Mouse (Mus musculus) intestine, embryonic 14.5 days (tissue): ENCODE data around the gene Pim1. TPM values are rescaled to one million over a fixed set of nuclear protein-coding genes. Genes with fewer than 3 reads are reported as not detected.

ENCODE experiments used
- ATAC-seq: fragments of 200-750 bp; cut with Nextera tagmentation; replicated peaks from 2 replicates; pipeline ENCODE4 v1.8.0; 2017; ENCODE audit warnings: low read depth, moderate number of reproducible peaks, moderate TSS enrichment, moderate library complexity; ENCODE audit not compliant: low FRiP score, low TSS enrichment
- DNase-seq: peaks from one replicate; pipeline ENCODE4 v3.0.0-alpha.2; 2018; ENCODE audit warnings: low spot score
- H3K27ac ChIP-seq: fragments of 300-500 bp; sonication (generic); 2 replicates; pipeline ENCODE4 v1.5.1; 2014; ENCODE audit warnings: low read depth, mild to moderate bottlenecking, control low read depth
- H3K27me3 ChIP-seq: fragments of 300-500 bp; sonication (generic); replicated peaks from 2 replicates; pipeline ENCODE4 v1.6.1; 2014; ENCODE audit warnings: low read length, control low read depth; ENCODE audit not compliant: control insufficient read depth, insufficient read depth
- H3K36me3 ChIP-seq: fragments of 300-500 bp; sonication (generic); 2 replicates; pipeline ENCODE4 v1.6.1; 2014; ENCODE audit warnings: low read length, control low read depth; ENCODE audit not compliant: control insufficient read depth, insufficient read depth
- H3K4me1 ChIP-seq: fragments of 300-500 bp; sonication (generic); replicated peaks from 2 replicates; pipeline ENCODE4 v1.6.1; 2014; ENCODE audit warnings: low read length, control low read depth, mixed read lengths; ENCODE audit not compliant: control insufficient read depth, insufficient read depth
- H3K4me2 ChIP-seq: fragments of 300-500 bp; sonication (generic); 2 replicates; pipeline ENCODE4 v1.6.1; 2014; ENCODE audit warnings: low read length
- H3K4me3 ChIP-seq: fragments of 300-500 bp; sonication (generic); 2 replicates; pipeline ENCODE4 v1.5.1; 2014; ENCODE audit warnings: low read depth, low read length, control low read depth, mixed read lengths
- H3K9ac ChIP-seq: fragments of 300-500 bp; sonication (generic); 2 replicates; pipeline ENCODE4 v1.6.1; 2014; ENCODE audit warnings: mild to moderate bottlenecking, low read length
- H3K9me3 ChIP-seq: fragments of 300-500 bp; sonication (generic); 2 replicates; pipeline ENCODE4 v1.6.1; 2016; ENCODE audit warnings: low read length, control low read depth; ENCODE audit not compliant: control insufficient read depth
- WGBS: fragments of 180-500 bp; shearing (Covaris S2); extraction: QIAGEN DNeasy Blood & Tissue Kit; methylation state at CpG from one replicate; pipeline ENCODE4 v1.1.7; 2014; 5-methylcytosine and 5-hydroxymethylcytosine counted together
- polyA plus RNA-seq: library from polyadenylated mRNA; unstranded; fragments of >200 nt; fragmentation: Nextera tagmentation; extraction: Ambion mirVana; gene quantifications from 2 replicates; pipeline ENCODE4 v1.2.1, GENCODE M21; 2014

The Pim1 gene
- polyA plus RNA-seq, 1 experiment from 2014 or later: 13.6 TPM

GRCm38 (mm10) chr17:29500802-29501469 is 10.4 kb downstream of the Pim1 start:
- 76% methylated on average over 17 of the region's 17 CpGs for WGBS
- DNase-seq: no peak
- Histone ChIP-seq H3K27me3 (no peaks in the 10 kb centered on the region), H3K4me1 (peaks cover 5% of the 10 kb centered on the region; the same call in 1 of the 2 replicates), H3K9me3 (no peaks in the 10 kb centered on the region), H3K27ac (no peak overlapping the region), H3K36me3 (0 out of 2 replicates have a peak, but pooled peaks cover 2% of the 10 kb centered on the region), H3K4me3 (no peak overlapping the region), H3K4me2 (no peak overlapping the region), H3K9ac (no peak overlapping the region)
- ATAC-seq: no peak

- no peaks in the 10 kb centered on the region for H3K9me3 ChIP-seq
- H3K4me1 ChIP-seq: peaks cover 5% of the 10 kb centered on the region; the same call in 1 of the 2 replicates
- no peak for DNase-seq
- 73% methylated on average over 7 of the region's 7 CpGs for WGBS
- H3K4me3 ChIP-seq: no peak overlapping the region
- no peaks in the 10 kb centered on the region for H3K36me3 ChIP-seq
- H3K9ac ChIP-seq: no peak overlapping the region
- no peak overlapping the region for H3K27ac ChIP-seq
- ATAC-seq: no peak
- no peaks in the 10 kb centered on the region for H3K27me3 ChIP-seq
- 0 out of 2 replicates have a peak overlapping the region, but pooled peaks have one; percentile 49 for H3K4me2 ChIP-seq
Observed at GRCm38 (mm10) chr17:29502005-29502668, 11.6 kb downstream of the Pim1 start.

GRCm38 (mm10) chr17:29502669-29503665 is 12.4 kb downstream of the Pim1 start:
- H3K27me3 ChIP-seq: no peaks in the 10 kb centered on the region
- H3K4me1 ChIP-seq: peaks cover 5% of the 10 kb centered on the region; the same call in 1 of the 2 replicates
- H3K9ac ChIP-seq: 0 out of 2 replicates have a peak overlapping the region, but pooled peaks have one; percentile 22
- ATAC-seq (0 out of 2 replicates have a peak, but pooled peaks have one; percentile 32), DNase-seq (no peak)
- H3K4me2 ChIP-seq: peak overlapping the region; percentile 49
- H3K27ac ChIP-seq: no peak overlapping the region
- WGBS: 14% methylated on average over 32 of the region's 32 CpGs
- peak overlapping the region; percentile 21 for H3K4me3 ChIP-seq
- no peaks in the 10 kb centered on the region for H3K9me3 ChIP-seq
- H3K36me3 ChIP-seq: no peaks in the 10 kb centered on the region

- Histone ChIP-seq H3K27ac (no peak overlapping the region), H3K27me3 (no peaks in the 10 kb centered on the region), H3K4me3 (no peak overlapping the region), H3K9me3 (no peaks in the 10 kb centered on the region), H3K4me1 (peaks cover 5% of the 10 kb centered on the region; the same call in 1 of the 2 replicates), H3K36me3 (no peaks in the 10 kb centered on the region), H3K9ac (no peak overlapping the region), H3K4me2 (no peak overlapping the region)
- ATAC-seq (no peak), DNase-seq (no peak)
- 75% methylated on average over 5 of the region's 5 CpGs for WGBS
Observed at GRCm38 (mm10) chr17:29503700-29504099, 13.1 kb downstream of the Pim1 start.

GRCm38 (mm10) chr17:29508927-29509608 is 18.5 kb downstream of the Pim1 start:
- 57% methylated on average over 12 of the region's 12 CpGs for WGBS
- no peaks in the 10 kb centered on the region for H3K36me3 ChIP-seq
- DNase-seq (no peak), ATAC-seq (no peak)
- no peaks in the 10 kb centered on the region for H3K27me3 ChIP-seq
- no peak overlapping the region for H3K4me3 ChIP-seq
- H3K9ac ChIP-seq: no peak overlapping the region
- H3K4me1 ChIP-seq: no peaks in the 10 kb centered on the region
- no peak overlapping the region for H3K27ac ChIP-seq
- no peak overlapping the region for H3K4me2 ChIP-seq
- no peaks in the 10 kb centered on the region for H3K9me3 ChIP-seq

- H3K9ac ChIP-seq: no peak overlapping the region
- ATAC-seq: no peak
- WGBS: 50% methylated on average over 8 of the region's 8 CpGs
- no peak overlapping the region for H3K4me2 ChIP-seq
- H3K4me1 ChIP-seq: no peaks in the 10 kb centered on the region
- H3K9me3 ChIP-seq: no peaks in the 10 kb centered on the region
- no peak overlapping the region for H3K27ac ChIP-seq
- DNase-seq: no peak
- H3K27me3 ChIP-seq: no peaks in the 10 kb centered on the region
- no peak overlapping the region for H3K4me3 ChIP-seq
- H3K36me3 ChIP-seq: no peaks in the 10 kb centered on the region
Observed at GRCm38 (mm10) chr17:29510691-29511090, 20.1 kb downstream of the Pim1 start.

GRCm38 (mm10) chr17:29513044-29513730 is 22.6 kb downstream of the Pim1 start:
- DNase-seq (peak; percentile 77), ATAC-seq (peak; percentile 40; the same call in 1 of the 2 replicates)
- Histone ChIP-seq H3K9ac (no peak overlapping the region), H3K27me3 (no peaks in the 10 kb centered on the region), H3K4me1 (no peaks in the 10 kb centered on the region), H3K27ac (no peak overlapping the region), H3K4me3 (no peak overlapping the region), H3K4me2 (no peak overlapping the region), H3K9me3 (no peaks in the 10 kb centered on the region), H3K36me3 (no peaks in the 10 kb centered on the region)
- WGBS: 23% methylated on average over 13 of the region's 13 CpGs
